Mouse (Mus musculus) lung, adult 2 months (tissue): ENCODE data around the gene Shc4.

Experiments used
- CTCF ChIP-seq: fragments of 200-500 bp; IDR thresholded peaks from 2 replicates; pipeline ENCODE4 v1.5.1; 2011; ENCODE audit warnings: mild to moderate bottlenecking, low read length, control low read depth; ENCODE audit not compliant: insufficient read depth
- POLR2A ChIP-seq: fragments of 200-500 bp; IDR thresholded peaks from 2 replicates; pipeline ENCODE4 v1.6.1; 2011; ENCODE audit warnings: low read depth, mild to moderate bottlenecking, control low read depth, low read length, borderline replicate concordance; ENCODE audit errors: extremely low read depth

GRCm38 (mm10) chr2:125623211-125623610, 100.7 kb downstream of the Shc4 start:
- TF ChIP-seq CTCF, result no peak
- no peak for TF ChIP-seq POLR2A
